Mouse (Mus musculus): Measurements from ENCODE around the gene Gm20517. TPM values are rescaled to one million over a fixed set of nuclear protein-coding genes. Genes with fewer than 3 reads are reported as not detected.

The Gm20517 gene
- total and polyA plus RNA-seq, 3 experiments = 1.9 to 2.9 TPM; not detected in 1

DNA sequence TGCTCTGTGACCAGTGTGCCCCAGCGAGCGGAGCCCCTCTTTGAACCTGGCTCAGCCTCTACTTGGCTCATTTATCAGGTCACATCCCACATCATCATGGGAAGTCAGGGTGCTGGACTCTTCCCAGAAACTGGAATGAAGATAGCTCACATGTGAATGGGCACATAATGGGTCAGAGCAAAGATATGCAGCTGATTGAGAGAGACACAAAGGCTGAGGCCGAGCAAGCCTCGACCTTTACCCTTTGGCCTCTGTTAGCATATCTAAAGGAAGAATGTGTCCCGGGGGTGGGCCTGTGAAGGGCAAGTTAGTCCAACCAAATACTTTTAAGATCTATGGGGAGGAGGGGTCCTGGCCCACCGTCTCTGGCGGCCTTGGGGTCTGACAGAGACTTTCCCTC, 39.8 kb upstream of the Gm20517 start:
- H3K4me1 ChIP-seq (ENCODE audit: control insufficient read depth in 1 of 2, insufficient read depth in 2 of 2, low read length in 2 of 2) = peaks cover 6 to 9% of the 10 kb centered on the region in 2 experiments
- H3K9me3 ChIP-seq (replicated peaks; ENCODE audit: insufficient read depth, low read length) = no peaks in the 10 kb centered on the region
- DNase-seq (ENCODE audit: low read depth, low spot score) = no peak
- no peak overlapping the region for H3K4me3 ChIP-seq (ENCODE audit: control insufficient read depth in 1 of 2, insufficient read depth in 1 of 2, low read depth in 2 of 2, low read length in 2 of 2)
- no peaks in the 10 kb centered on the region for H3K79me2 ChIP-seq (ENCODE audit: control insufficient read depth, insufficient read depth, low read length, poor library complexity)
- no peak overlapping the region for H3K9ac ChIP-seq (ENCODE audit: control insufficient read depth, low read depth, low read length, poor library complexity, severe bottlenecking)
- H3K27ac ChIP-seq (ENCODE audit: control insufficient read depth, low read depth, low read length) = no peak overlapping the region
- peaks cover 0 to 9% of the 10 kb centered on the region in 2 experiments; a peak in 2 of 4 replicates for H3K36me3 ChIP-seq (ENCODE audit: control insufficient read depth in 1 of 2, insufficient read depth in 2 of 2, low read length in 2 of 2)
- H3K27me3 ChIP-seq (ENCODE audit: control insufficient read depth in 1 of 2, insufficient read depth in 2 of 2, low read length in 2 of 2) = no peaks in the 10 kb centered on the region
- no peak for TF ChIP-seq MAX (IDR thresholded peaks at IDR 0.05; ENCODE audit: low read length)
- no peak for TF ChIP-seq ZKSCAN1 (IDR thresholded peaks at IDR 0.05; ENCODE audit: low read depth, low read length)
- no peak for TF ChIP-seq KAT2A (conservative IDR thresholded peaks at IDR 0.05; ENCODE audit: low read depth, low read length)
- no peak for TF ChIP-seq SIN3A (IDR thresholded peaks at IDR 0.05; ENCODE audit: low read length)
- no peak for TF ChIP-seq CHD2 (IDR thresholded peaks at IDR 0.05; ENCODE audit: low read length)
- TF ChIP-seq ZNF384 (IDR thresholded peaks at IDR 0.05; ENCODE audit: low read depth, low read length) = no peak
- no peak for TF ChIP-seq E2F4 (IDR thresholded peaks at IDR 0.05; ENCODE audit: borderline replicate concordance, low read depth, low read length)
- TF ChIP-seq CHD1 (IDR thresholded peaks at IDR 0.05; ENCODE audit: low read depth, low read length) = no peak
- TF ChIP-seq RCOR1 (IDR thresholded peaks at IDR 0.05; ENCODE audit: low read depth, low read length) = no peak
- TF ChIP-seq ELF1 (IDR thresholded peaks at IDR 0.05; ENCODE audit: low read depth, low read length) = no peak
- no peak for TF ChIP-seq MAZ (IDR thresholded peaks at IDR 0.05; ENCODE audit: low read depth, low read length)
- no peak for TF ChIP-seq MYC (IDR thresholded peaks at IDR 0.05; ENCODE audit: low read depth, low read length)
- no peak for TF ChIP-seq BHLHE40 (IDR thresholded peaks at IDR 0.05; ENCODE audit: borderline replicate concordance, low read depth, low read length)
- TF ChIP-seq TAL1 (IDR thresholded peaks at IDR 0.05; ENCODE audit: low read length) = no peak

DNA sequence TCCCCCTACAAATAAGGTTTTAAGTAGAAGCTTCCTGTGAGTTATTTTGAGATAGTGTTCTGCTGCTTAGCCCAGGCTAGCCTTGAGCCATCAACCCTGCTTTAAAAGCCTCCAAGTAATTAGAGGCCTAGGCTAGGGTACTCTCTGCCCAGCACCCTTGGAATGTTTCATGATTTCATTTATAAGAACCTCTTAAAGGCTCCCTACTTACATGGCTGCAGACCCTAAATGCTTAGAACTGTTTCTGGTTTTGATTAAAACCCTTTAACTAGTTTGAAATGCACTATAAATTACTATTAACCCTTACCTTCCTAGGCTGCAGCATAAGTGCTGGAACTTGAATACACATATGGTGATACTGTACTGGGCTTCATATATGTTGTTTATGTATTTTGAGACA, 39.0 kb upstream of the Gm20517 start:
- H3K79me2 ChIP-seq (ENCODE audit: control insufficient read depth, insufficient read depth, low read length, poor library complexity) = no peaks in the 10 kb centered on the region
- no peaks in the 10 kb centered on the region for H3K9me3 ChIP-seq (replicated peaks; ENCODE audit: insufficient read depth, low read length)
- TF ChIP-seq TAL1 (IDR thresholded peaks at IDR 0.05; ENCODE audit: low read length) = no peak
- no peak for TF ChIP-seq ZNF384 (IDR thresholded peaks at IDR 0.05; ENCODE audit: low read depth, low read length)
- TF ChIP-seq E2F4 (IDR thresholded peaks at IDR 0.05; ENCODE audit: borderline replicate concordance, low read depth, low read length) = no peak
- no peak for TF ChIP-seq ZMIZ1 (IDR thresholded peaks at IDR 0.05; ENCODE audit: low read depth, low read length)
- TF ChIP-seq RCOR1 (IDR thresholded peaks at IDR 0.05; ENCODE audit: low read depth, low read length) = no peak
- TF ChIP-seq UBTF (IDR thresholded peaks at IDR 0.05; ENCODE audit: borderline replicate concordance, insufficient read depth, low read depth, low read length) = no peak
- TF ChIP-seq CHD1 (IDR thresholded peaks at IDR 0.05; ENCODE audit: low read depth, low read length) = no peak
- TF ChIP-seq NRF1 (IDR thresholded peaks at IDR 0.05; ENCODE audit: insufficient read depth, low read depth, low read length, poor library complexity, severe bottlenecking) = no peak
- H3K9ac ChIP-seq (ENCODE audit: control insufficient read depth, low read depth, low read length, poor library complexity, severe bottlenecking) = no peak overlapping the region
- H3K4me1 ChIP-seq (ENCODE audit: control insufficient read depth in 1 of 2, insufficient read depth in 2 of 2, low read length in 2 of 2) = peaks cover 6 to 9% of the 10 kb centered on the region in 2 experiments
- H3K27me3 ChIP-seq (ENCODE audit: control insufficient read depth in 1 of 2, insufficient read depth in 2 of 2, low read length in 2 of 2) = no peaks in the 10 kb centered on the region
- no peak for DNase-seq (ENCODE audit: low read depth, low spot score)
- no peak overlapping the region for H3K27ac ChIP-seq (ENCODE audit: control insufficient read depth, low read depth, low read length)
- H3K4me3 ChIP-seq (ENCODE audit: control insufficient read depth in 1 of 2, insufficient read depth in 1 of 2, low read depth in 2 of 2, low read length in 2 of 2) = no peak overlapping the region
- H3K36me3 ChIP-seq (ENCODE audit: control insufficient read depth in 1 of 2, insufficient read depth in 2 of 2, low read length in 2 of 2) = peaks cover 0 to 9% of the 10 kb centered on the region in 2 experiments; a peak in 2 of 4 replicates
